Mouse (Mus musculus) c-Kit-negative CD71-positive TER-119-positive erythroid progenitor cells, embryonic 14.5 days (primary cell): ENCODE results near the gene Coro1a.
A peak's percentile ranks its signal among the peaks of the same experiment; 100 is the strongest.

Experiments
- DNase-seq: peaks from one replicate; pipeline ENCODE4 v3.0.0-alpha.2; 2013; ENCODE audit warnings: low read depth, low spot score

The Coro1a gene

DNA sequence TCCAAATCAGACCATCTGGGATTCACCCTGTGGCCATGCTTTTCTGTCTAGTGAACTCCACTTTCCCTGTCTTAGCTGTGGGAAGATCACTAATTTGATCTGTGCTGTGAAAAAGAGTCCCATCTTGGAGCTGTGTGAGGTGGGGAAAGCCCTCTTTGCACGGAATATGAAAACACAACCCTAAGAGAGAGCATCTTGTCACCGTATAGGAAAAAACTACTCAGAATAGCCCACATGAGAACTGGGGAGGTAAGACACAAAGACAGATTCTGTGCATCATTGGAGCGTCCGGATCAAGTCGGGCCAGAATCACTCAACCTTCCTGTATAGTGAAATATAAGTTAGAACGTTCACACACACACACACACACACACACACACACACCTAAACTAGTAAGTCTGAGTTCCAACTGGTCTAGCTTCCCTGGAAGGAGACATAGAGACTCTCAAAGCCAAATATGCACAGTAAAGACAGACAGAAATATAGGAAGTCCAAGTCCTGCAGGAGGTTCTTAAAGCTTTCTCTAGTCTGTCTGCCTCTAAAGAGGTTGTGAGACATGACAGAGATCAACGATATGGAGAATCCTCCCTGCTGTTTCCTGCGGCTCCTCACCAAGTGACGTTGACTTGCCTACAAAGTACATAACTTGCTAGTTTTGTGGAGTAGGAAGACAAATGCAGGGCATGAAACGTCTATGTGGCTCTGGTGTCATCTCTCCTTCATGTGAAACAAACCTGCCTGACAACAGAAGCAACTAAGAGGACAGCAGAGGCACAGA is 777 bp upstream of the Coro1a start:
- no peak for DNase-seq

DNA sequence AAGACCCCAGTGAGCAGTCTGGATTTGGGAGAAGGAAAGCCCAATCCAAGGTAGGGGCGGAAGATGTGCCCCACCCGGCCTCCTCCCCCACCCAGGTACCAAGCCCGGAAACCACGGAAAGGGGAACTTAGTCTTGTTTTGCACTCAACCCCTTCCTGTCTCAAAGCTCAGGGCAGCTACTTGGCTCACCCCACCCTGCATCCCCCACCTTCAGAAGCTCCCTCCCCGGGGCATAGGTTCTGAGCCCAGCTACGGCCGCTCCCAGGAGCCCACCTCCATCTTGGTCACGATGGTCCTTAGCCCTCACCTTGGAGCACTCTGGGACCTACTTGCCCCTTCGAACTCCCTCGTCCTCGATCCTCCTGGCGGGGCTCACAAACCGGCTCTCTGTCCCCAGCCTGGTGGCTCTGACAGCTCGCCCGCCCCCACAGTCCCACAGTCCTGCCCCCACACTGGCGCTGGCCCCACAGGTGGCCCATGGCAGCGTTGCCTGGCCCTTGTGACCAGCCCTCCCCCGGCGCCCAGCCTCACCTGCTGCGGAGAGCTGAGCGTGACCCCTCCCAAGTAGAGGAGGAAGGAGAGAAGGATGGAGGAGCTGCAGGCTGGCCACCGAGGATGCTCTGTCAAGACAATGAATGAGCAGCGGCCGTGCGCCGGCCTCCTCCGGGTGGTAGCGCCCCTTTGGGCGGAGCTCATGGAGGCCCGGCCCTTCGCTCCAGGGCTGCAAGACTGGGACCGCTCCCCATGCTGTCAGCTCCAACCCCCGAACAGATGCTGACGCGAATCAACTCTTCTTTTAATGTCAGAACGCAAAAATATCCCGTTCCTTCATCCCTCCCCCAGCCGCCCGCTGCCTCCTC is 3.2 kb downstream of the Coro1a start:
- no peak for DNase-seq

DNA sequence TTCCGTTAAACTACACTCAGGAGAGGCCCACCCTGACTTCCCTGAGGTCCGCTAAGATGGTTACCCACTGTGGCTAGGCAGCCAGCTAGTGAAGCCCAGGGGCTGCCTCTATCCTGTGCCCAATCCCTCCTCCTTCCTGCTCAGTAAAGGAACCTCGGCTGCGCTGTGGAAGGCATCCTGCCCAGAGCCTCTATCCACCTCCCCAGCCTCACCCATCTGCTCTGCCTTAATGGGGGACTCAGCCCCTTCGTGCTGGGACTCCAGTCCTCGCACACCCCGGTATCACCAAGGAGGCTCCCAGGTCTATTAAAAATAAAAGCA is 3.9 kb downstream of the Coro1a start:
- DNase-seq: no peak

DNA sequence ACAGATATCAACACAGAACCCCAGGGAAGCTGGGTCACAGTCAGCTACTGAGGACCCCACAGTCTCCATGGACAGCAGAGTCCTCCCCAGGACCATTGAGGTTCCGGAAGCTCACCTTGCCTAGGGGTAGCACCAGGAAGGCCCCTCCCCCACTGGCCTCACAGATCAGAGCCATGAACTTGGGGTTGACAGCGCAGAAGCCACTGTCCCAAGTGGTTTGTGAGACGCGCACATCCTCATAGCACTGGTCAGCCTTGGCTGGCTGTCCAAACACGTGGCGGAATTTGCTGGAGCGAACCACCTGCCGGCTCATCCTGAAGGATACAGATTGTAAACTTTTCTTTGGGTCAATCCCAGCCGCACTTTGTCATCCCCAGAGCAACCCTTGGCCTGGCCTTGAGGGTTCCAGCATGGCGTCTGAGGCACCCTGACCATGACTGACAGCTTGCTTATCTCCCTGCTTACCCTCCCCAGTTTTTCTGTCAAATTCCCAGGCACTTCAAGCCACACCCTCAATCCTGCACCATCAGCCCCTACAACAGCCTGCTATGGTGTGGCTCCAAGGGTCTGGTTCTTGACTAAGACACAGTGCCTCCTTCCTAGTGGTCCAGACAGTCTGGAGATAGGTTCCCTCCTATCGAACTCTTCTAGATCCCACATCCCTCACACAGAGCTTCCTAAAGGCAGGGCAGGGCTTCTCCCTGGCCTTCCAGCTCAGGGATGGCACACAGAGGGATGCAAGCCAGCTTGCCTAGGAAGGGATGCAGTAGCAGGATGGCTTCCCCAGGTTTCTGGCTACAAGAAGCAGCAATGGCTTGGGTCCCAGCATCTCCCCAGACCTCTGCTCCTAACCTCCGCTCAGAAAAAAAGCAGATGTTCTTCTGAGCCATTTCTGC is 4.5 kb downstream of the Coro1a start:
- DNase-seq: no peak

DNA sequence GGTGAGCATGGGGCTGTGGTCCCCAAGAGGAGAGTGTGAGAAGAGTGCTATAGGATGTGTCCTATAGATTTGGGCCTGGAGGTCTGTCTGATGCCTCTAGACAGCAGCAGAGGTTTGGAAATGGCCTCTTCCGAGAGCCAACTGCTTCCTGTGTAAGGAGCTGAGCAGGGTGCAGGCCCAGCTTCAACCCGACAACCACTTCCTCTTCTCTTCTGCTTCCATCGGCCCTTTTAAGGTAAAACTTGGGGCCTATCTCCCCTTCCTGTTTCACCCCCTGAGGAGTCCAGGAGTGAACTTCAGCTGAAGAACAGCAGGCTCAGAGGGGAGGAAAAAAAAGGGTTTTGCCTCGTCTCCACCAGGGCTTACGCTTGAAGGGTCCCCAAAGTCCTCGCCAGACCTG is 5.2 kb downstream of the Coro1a start:
- DNase-seq: no peak

DNA sequence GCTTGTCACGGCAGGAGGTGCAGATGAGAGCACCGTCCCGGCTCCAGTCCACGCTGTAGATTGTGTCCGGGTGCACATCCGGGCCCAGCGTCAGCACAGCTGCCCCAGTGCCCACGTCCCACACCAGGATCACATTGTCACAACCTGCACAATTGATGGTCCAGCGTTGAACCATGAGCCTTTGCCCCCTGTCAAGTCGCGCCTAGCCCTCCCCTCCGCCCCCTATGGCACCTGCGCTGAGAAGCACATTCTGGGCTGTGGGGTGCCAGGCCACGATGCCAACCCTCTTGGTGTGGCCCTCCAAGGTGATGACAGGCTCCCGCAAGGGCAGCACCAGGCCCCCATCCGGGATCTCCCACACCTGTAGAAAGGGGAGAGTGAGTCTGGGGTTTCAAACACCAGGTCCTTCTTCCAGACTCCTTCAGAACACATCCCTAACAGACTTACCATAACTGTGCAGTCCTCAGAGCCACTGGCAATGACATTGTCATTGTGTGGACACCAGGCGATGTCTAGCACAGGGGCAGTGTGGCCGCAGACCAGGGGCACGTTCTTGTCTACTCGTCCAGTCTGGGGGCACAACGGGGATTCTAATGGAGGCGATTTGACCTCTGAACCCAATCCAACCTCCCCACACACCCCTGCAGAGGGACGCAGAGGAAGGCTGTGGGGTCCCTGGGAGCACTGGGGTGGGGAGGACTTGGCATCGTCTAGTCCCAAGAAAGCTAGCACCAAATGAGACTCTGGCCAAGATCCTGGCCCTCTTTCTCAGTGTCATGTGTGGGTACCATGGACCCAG is 5.8 kb downstream of the Coro1a start:
- DNase-seq: no peak

DNA sequence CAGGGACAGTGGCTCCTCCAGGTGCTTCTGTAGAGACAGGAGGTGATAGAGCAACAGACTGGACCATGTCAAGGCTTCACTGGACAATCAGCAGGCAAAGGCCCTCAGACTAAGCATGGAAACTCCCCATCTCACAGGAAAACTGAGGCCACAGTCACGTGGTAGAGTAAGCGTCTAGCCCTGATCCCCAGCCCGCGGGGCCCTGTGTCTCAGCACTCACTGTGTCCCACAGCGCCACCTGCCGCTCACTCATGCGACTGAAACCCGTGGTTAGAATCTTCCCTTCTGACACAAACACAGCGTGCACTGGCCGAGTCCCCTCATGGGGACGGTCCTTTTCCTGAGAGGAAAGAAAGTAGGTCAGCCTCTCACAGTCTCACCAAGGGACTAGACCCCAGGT is 6.5 kb downstream of the Coro1a start:
- DNase-seq: peak; percentile 66

DNA sequence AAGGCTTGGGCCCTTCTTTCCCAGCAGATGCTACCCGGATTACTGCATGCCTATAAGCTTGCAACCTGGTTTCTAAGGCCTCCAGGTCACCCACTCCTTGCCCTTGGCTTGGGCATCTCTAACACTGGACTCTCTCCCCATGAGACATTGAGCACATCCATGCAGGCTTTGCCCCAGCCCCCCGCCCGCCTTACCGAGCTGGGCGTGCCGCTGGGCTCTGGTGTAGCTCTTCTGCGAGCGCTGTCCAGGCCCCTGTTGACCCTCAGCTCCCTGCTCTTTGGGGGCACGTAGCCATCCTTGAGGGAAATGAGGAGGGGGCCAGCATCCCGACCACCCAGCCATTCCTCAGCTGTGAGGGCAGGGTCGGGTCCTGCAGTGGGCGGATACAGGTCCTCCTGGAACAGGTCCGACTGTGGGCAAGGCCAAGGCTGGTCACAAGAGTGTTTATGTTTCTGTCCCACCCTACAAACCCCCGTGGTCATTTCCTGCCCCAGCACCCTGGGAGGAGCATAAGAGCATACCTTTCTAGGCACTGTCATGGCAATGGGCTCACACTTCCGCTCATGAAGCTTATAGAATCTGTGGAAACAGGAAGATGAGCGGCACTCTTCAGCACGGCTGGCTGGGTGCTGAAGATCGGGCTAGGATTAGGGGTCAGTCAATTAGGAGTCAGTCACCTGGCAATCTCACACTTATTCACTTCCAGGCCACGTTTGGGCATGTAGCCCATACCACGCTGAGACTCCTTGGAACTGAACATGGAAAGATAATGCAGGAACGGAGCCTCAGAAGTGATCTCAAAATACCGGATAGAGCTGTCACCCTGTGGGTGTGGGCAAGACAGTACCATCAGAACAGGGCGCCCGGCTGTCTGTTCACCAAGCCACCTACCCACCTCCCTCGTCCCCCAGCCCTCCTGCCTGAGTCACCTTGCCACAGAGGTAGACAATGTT is 7.2 kb downstream of the Coro1a start:
- no peak for DNase-seq

DNA sequence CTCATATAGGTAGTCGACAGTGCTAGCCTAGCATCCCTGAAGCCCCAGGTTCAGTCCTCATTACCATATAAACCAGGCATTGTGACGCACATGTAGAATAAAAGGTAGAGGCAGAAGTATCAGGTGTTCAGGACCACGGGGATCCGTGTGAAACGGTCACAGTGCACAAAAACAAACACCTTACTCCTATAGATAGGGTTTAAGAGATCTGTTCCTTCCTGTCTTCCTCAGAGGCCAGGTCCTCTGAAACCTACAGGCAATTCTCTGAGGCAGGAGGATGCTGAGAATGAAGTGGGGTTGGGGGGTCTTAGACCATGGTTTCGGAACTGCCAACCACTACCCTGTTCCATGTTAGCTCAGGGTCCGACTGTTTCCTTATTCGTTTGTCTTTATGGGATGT is 9.7 kb downstream of the Coro1a start:
- DNase-seq: no peak

DNA sequence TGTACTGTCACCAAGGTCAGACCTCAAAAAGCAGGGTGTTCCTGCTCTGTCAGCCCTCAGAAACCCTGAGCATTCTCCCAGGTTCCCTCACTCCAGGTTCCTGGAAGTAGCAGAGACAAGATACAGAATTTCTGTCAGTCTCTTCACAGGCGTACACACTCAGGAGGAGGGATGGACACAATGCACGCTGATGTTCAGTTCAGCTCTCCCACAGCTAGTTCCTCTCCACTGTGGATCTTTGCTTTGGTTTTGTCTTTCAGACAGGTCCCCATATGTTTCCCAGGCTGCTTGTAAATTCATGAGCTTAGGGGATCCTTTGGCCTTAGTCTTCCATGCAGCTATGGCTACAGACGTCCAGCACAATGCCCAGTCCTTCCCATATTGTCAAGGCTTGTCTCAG is 10.7 kb downstream of the Coro1a start:
- DNase-seq: no peak

DNA sequence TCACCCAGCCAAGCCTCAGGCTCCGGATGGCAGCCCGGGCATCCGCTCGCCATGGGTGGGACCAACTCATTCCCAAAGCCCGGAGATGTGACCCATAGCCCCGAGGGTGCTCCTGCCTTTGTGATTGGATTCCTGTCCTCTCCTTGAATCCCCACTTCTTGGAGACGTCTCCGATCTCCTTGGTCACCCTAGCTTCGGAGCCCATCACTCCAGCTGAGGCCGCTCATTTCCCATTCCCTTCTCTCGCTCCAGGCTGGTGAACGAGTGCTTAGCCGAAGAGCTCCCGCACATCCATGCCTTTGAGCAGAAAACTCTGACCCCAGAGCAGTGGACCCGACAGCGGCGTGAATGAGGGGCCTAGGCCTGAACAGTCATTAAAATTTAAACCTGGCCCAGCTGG is 11.3 kb downstream of the Coro1a start:
- peak; percentile 17 for DNase-seq

DNA sequence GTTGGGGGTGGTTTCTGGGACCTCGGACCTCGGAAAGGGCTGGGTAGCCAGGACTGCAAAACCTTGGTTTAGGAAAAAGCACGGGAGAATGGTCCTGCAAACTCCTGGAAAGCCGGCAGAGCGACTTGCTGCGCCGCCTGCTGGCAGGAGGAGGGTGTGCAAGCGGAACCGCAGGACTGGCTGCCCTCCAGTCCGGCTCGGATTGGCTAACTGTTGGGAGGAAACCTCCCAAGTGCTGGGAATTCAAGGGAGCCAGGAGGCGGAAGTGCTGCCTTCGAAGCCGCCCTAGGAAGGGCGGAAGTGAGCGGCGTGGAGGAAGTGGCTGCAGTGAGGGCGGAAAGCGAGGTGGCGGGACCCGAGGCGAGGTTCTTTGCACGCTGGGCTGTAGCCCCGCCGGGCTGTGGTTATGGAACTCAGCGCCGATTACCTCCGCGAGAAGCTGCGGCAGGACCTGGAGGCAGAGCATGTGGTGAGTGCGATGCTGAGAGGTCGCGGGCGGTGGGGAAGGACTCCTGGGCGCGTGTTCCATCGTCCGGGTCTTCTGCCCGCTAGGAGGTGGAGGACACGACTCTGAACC is 11.9 kb downstream of the Coro1a start, which contains the start of gene Slx1b:
TSS of gene Slx1b (minus strand) at position 154 of the 577 bp plus-strand sequence.
- peak; percentile 91 for DNase-seq

DNA sequence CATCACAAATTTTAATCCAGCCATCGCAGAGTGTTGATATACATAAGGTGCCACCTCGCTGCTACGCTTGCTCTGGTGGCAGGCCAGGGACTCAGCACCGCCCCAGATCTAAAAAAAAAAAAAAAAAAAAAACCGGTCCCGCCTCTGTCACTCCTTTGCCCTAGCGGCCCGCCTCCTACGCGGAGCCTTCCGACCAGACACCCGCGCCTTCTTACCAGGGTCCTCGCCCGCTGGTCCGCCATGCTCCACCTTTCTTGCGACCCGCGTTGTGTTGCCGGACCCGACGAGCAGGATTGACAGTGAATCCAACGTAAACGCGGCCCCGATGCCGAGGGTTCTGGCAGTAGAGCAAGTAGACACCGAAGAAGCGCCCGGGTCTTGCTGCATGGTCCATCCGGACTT is 12.4 kb downstream of the Coro1a start, which contains the start of gene Bola2:
TSS of gene Bola2 (plus strand) at position 192 of the 402 bp plus-strand sequence.
- DNase-seq: peak; percentile 66

DNA sequence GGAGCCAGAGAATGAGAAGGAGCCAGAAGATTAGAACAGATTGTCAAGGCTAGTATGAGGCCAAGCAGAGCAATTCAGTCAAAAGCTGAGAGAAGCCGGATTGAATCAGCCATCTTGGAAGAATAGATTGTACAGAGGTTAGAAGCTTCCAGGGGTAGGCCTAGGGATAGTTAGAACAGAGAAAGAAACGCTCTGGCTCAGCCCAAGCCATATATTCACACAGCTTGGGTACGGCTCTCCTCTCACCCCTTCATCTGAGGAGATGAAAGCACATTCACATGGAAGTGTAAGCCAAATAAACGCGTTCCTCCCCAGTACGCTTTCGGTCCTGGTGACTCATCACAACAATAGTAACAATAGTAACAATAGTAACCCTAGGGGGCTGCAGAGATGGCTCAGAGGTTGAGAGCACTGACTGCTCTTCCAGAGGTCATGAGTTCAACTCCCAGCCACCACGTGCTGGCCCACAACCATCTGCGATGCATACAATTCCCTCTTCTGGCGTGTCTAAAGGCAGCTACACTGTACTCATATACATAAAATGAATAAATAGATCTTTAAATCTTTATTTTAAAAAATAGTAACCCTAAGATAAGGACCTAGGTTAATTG is 13.0 kb downstream of the Coro1a start:
- no peak for DNase-seq

DNA sequence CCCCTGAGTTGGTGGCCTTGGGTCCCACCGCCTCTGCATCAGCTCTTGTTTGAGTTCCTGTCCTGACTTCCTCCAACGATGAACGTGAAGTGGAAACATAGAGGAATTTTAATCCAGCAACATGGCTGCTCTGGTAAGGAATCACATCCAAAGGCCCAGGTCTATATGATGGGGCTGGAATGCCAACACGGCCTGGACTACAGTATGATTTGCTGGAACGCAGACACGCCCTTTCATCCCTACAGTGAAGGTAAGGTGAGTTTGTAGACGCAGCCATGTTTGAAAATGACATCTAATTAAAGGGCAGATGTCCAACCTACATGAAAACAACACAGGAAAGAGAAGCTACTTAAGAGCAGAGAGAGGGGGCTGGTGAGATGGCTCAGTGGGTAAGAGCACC is 13.8 kb downstream of the Coro1a start:
- DNase-seq: no peak

DNA sequence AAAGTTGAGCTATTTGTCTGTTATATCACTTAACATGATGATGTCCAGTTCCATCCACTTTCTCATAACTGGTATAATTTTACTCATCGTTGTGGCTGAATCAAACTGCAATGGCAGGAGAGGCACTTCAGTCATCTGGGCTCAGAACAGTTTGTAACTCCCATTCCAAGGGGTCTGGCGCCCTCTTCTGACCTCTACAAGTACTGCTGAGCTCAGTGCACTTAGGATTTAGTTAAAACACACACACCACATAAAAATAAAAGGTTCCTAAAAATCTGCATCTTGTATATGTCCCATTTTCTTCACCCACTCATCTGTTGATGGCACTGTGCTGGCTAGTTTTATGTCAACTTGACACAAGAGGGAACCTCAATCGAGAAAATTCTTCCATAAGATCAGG is 14.3 kb downstream of the Coro1a start:
- peak; percentile 69 for DNase-seq

DNA sequence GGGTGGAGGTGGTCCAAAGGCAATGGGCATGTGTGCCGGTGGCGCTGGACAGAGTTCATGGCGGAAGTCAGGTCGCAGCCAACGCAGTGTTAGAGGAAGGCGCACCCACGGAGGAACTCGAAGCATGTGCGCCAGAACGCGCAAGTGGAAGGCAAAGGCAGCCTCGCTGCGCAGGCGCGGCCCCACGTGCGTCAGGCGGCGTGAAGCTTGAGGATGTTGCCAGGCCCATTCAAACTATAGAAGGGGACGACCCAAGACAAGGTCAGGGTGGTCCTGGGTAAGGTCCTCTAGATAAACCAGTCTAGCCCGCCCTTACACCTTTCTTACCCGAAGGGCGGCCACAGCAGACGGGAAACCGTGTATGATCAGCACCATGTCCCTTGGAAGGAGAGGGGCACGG is 15.2 kb downstream of the Coro1a start:
- no peak for DNase-seq

DNA sequence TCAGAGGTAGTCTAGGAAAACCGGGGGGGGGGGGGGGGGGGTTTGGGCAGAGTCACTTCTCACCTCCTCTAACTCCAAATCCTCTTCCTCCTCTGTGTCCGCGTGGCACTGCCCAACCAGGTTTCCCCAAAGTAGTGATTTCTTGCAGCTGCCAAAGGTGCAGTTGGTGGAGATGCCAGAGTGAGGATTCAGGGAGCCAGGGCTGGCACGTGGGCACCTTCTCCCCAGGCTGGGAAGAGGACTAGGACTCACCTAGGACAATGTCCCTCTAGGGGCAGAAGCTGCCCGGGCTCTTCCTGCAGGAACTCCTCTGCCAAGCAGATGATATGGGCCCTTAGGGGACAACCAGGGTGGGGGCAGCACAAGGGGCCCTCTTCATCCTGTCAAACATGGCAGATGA is 15.9 kb downstream of the Coro1a start:
- no peak for DNase-seq

DNA sequence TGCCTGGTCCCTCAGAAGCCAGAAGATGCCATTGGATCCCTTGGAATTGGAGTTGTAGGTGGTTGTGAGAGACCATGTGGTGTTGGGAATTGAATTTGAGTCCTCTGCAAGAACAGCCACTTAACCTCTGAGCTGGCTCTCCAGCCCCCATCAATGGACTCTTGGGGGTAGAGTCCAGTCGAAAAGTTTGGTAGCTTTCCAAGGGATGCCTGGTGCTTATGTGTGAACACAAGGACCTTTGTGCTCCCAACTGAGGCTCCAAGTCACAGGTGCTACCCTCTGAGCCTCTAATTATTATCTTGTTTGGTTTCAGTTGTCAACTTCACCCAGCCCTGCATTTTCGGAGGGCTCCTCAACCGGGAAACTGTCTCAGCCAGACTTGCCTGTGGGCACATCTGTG is 16.9 kb downstream of the Coro1a start:
- DNase-seq: no peak
